Mouse (Mus musculus) midbrain, embryonic 13.5 days (tissue): ENCODE measurements around the gene Asb6. TPM values are rescaled to one million over a fixed set of nuclear protein-coding genes. Genes with fewer than 3 reads are reported as not detected.

Experiments
- polyA plus RNA-seq: library from polyadenylated mRNA; unstranded; fragments of >200 nt; fragmentation: Nextera tagmentation; extraction: Ambion mirVana; gene quantifications from 2 replicates; pipeline ENCODE4 v1.2.1, GENCODE M21; 2015

The Asb6 gene
- polyA plus RNA-seq, 1 experiment from 2014 or later: 41.7 TPM

Other genes with a start within 250 kb of the Asb6 start
- 0.27 and 0.43 TPM in 2 replicates for gene Cstad, start 235.3 kb downstream of the Asb6 start, polyA plus RNA-seq
- 1.1 and 1.3 TPM in 2 replicates for gene 1700001O22Rik, start 26.7 kb downstream of the Asb6 start, polyA plus RNA-seq
- 121 and 123 TPM in 2 replicates for gene Ntmt1, start 22.5 kb downstream of the Asb6 start, polyA plus RNA-seq
- gene Prrx2, start 4.6 kb upstream of the Asb6 start, polyA plus RNA-seq: 2.0 and 2.8 TPM in 2 replicates
- 2.5 and 2.9 TPM in 2 replicates for gene Ptges, start 99.5 kb upstream of the Asb6 start, polyA plus RNA-seq
- gene Tor1b, start 122.6 kb upstream of the Asb6 start, polyA plus RNA-seq: 18.3 and 20.5 TPM in 2 replicates
- gene Tor1a, start 137.6 kb upstream of the Asb6 start, polyA plus RNA-seq: 93.2 and 95.7 TPM in 2 replicates
- 88.8 and 92.8 TPM in 2 replicates for gene BC005624, start 151.9 kb upstream of the Asb6 start, polyA plus RNA-seq
- gene Usp20, start 151.9 kb upstream of the Asb6 start, polyA plus RNA-seq: 42.5 and 47.9 TPM in 2 replicates